Mouse (Mus musculus) heart, postnatal 0 days (tissue): ENCODE results near the gene Tmem63c.

Experiments used
- CTCF ChIP-seq: IDR thresholded peaks from 2 replicates; pipeline ENCODE4 v1.5.1; 2016; ENCODE audit warnings: antibody characterized with exemption, control low read depth, low read depth
- EP300 ChIP-seq: IDR thresholded peaks from 2 replicates; pipeline ENCODE4 v1.6.1; 2016; ENCODE audit warnings: antibody characterized with exemption, low read depth

DNA sequence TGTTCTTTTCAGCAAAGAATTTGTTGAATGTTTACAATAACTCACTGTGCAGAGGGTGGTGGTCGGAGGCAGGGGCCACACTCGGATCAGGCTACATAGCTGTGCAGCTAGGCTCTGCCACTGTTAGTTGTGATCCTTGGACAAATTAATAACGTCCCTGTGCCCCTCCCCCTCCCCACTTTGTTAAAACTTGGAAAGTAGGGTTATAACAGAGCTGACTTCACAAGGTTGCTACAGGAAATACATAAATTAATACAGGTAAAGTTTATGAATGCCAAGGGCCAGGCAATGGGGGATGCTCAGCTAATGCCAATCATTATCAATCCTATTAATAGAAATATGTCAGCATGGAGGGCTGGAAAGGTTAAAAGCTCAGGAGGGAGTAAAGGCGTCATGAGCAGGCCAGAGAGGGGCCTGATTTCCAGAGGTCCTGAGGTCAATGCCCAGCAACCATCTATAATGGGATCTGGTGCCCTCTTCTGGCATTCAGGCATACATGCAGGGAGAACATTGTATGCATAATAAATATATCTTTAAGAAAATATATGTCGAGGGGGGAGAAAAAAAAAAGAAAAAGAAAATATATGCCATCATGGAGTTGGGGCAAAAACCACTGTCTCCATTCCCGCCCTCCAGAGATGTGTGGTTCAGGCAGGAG, 44.5 kb upstream of the Tmem63c start:
- TF ChIP-seq EP300 (no peak), CTCF (peak; percentile 50)
